Mouse (Mus musculus): ENCODE results near the gene 4933415F23Rik. TPM values are rescaled to one million over a fixed set of nuclear protein-coding genes. Genes with fewer than 3 reads are reported as not detected.

4933415F23Rik gene
- polyA plus RNA-seq, 2 experiments: not detected

DNA sequence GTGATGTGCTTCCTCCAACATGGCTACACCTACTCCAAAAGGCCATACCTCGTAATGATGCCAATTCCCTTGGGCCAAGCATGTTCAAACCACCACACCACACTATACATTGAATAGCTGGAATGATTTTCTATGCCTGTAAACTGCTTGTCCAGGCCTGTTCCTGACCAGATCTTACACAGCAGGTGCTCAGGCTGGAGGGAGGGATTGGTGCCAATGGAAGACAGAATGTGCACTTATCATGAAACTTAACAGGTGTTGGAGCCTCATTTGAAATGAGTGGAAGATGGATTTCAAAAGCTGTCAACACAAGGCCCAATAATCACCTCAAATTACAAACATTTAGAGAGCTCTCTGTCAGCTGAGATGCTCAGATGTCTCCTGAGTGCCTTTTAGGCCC is 2.3 kb downstream of the 4933415F23Rik start:
- H3K4me3 ChIP-seq (ENCODE audit: insufficient read depth in 1 of 2, low read depth in 2 of 2, low read length in 2 of 2): no peak overlapping the region
- H3K4me1 ChIP-seq (replicated peaks; ENCODE audit: control insufficient read depth in 2 of 2, insufficient read depth in 2 of 2, low read length in 1 of 2): no peaks in the 10 kb centered on the region
- ATAC-seq (ENCODE audit: insufficient read depth): no peak
- H3K36me3 ChIP-seq (replicated peaks; ENCODE audit: control insufficient read depth, insufficient read depth, low read depth): no peaks in the 10 kb centered on the region
- WGBS (ENCODE audit: insufficient replicate concordance): 33% methylated on average over 1 of the region's 1 CpGs
- TF ChIP-seq EP300 (IDR thresholded peaks at IDR 0.05; ENCODE audit: low read depth) (no peak), CTCF (IDR thresholded peaks at IDR 0.05; ENCODE audit: low read depth) (no peak)
- no peak overlapping the region for H3K9ac ChIP-seq (replicated peaks)
- H3K9me3 ChIP-seq (ENCODE audit: control insufficient read depth, low read length): no peaks in the 10 kb centered on the region
- no peak overlapping the region for H3K27ac ChIP-seq
- H3K4me2 ChIP-seq (ENCODE audit: low read depth): no peak overlapping the region
- DNase-seq (ENCODE audit: low read depth in 3 of 3, low spot score in 3 of 3): no peak
- no peaks in the 10 kb centered on the region for H3K27me3 ChIP-seq (ENCODE audit: control insufficient read depth, insufficient read depth, low read length)

DNA sequence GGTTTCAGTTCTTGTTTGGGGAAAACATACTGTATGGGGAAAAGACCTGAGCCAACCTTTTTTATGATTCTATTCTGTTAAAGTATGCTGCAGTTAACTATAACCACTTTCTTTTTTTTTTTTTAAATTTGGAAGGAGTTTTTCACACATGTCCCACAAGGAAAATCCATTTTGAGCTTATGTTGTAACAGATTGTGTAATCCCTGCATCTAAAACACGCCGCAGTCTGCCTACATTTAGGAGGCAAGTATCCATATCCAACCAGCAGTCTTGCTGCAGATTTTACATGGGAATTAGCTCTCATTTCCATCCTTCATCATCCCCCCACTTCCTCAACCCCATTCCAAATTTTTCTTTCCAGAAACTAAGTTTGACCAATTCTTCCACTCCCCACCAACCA is 3.6 kb downstream of the 4933415F23Rik start:
- no peak for TF ChIP-seq EP300 (IDR thresholded peaks at IDR 0.05; ENCODE audit: low read depth)
- no peak for TF ChIP-seq CTCF (IDR thresholded peaks at IDR 0.05; ENCODE audit: low read depth)
- Histone ChIP-seq H3K4me3 (ENCODE audit: insufficient read depth in 1 of 2, low read depth in 2 of 2, low read length in 2 of 2) (no peak overlapping the region), H3K9ac (replicated peaks) (no peak overlapping the region), H3K4me2 (ENCODE audit: low read depth) (no peak overlapping the region), H3K4me1 (replicated peaks; ENCODE audit: control insufficient read depth in 2 of 2, insufficient read depth in 2 of 2, low read length in 1 of 2) (no peaks in the 10 kb centered on the region), H3K36me3 (replicated peaks; ENCODE audit: control insufficient read depth, insufficient read depth, low read depth) (no peaks in the 10 kb centered on the region), H3K9me3 (ENCODE audit: control insufficient read depth, low read length) (no peaks in the 10 kb centered on the region), H3K27me3 (ENCODE audit: control insufficient read depth, insufficient read depth, low read length) (no peaks in the 10 kb centered on the region), H3K27ac (no peak overlapping the region)
- no peak for DNase-seq (ENCODE audit: low read depth in 3 of 3, low spot score in 3 of 3)
- WGBS (ENCODE audit: insufficient replicate concordance): 83% methylated on average over 2 of the region's 2 CpGs
- ATAC-seq (ENCODE audit: insufficient read depth): no peak

DNA sequence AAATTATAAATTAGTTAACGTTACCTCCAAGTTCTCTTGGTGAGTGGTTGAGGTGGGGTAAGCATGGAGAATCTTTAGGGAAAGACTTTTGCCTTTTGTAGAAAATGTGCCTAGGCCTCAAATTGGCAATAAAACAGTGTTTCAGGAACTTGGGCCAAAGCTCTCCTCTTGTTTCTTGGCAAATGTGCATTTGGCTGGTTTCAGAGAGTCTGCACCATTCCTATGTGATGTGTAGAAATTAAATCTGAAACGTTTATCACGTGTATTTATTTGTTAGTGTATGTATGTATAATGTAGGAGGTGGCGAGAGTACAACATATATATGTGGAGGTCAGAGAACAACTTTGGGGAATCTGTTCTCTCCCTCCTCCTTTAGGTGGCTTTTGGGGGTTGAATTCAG is 4.1 kb downstream of the 4933415F23Rik start:
- WGBS (ENCODE audit: insufficient replicate concordance): 54% methylated on average over 4 of the region's 4 CpGs
- Histone ChIP-seq H3K36me3 (replicated peaks; ENCODE audit: control insufficient read depth, insufficient read depth, low read depth) (no peaks in the 10 kb centered on the region), H3K4me3 (ENCODE audit: insufficient read depth in 1 of 2, low read depth in 2 of 2, low read length in 2 of 2) (no peak overlapping the region), H3K9me3 (ENCODE audit: control insufficient read depth, low read length) (no peaks in the 10 kb centered on the region), H3K4me1 (replicated peaks; ENCODE audit: control insufficient read depth in 2 of 2, insufficient read depth in 2 of 2, low read length in 1 of 2) (no peaks in the 10 kb centered on the region), H3K9ac (replicated peaks) (no peak overlapping the region), H3K4me2 (ENCODE audit: low read depth) (no peak overlapping the region), H3K27ac (no peak overlapping the region), H3K27me3 (ENCODE audit: control insufficient read depth, insufficient read depth, low read length) (no peaks in the 10 kb centered on the region)
- DNase-seq (ENCODE audit: low read depth in 3 of 3, low spot score in 3 of 3) (no peak), ATAC-seq (ENCODE audit: insufficient read depth) (no peak)
- TF ChIP-seq CTCF (IDR thresholded peaks at IDR 0.05; ENCODE audit: low read depth): no peak
- no peak for TF ChIP-seq EP300 (IDR thresholded peaks at IDR 0.05; ENCODE audit: low read depth)

DNA sequence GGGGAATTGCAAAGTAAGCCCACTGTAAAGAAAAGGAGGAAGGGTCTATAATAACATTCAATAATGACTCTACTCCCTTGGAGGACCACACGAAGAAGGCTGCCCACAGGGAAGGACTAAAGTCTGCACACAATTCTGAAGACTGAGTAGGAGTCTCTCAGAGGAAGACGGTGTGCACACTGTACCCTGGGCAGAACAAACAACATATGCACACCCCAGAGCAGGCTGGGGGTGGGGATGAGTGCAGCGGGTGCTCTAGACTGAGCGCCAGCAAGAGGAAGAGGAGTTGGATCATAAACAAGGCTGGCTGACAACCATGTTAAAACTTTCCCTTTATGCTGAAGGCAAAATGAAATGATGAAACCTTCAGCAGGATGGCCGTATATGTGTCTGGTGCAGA is 34.3 kb downstream of the 4933415F23Rik start:
- ATAC-seq (ENCODE audit: insufficient read depth): no peak
- Histone ChIP-seq H3K27me3 (ENCODE audit: control insufficient read depth, insufficient read depth, low read length) (no peaks in the 10 kb centered on the region), H3K4me1 (replicated peaks; ENCODE audit: control insufficient read depth in 2 of 2, insufficient read depth in 2 of 2, low read length in 1 of 2) (no peaks in the 10 kb centered on the region), H3K4me3 (ENCODE audit: insufficient read depth in 1 of 2, low read depth in 2 of 2, low read length in 2 of 2) (no peak overlapping the region), H3K36me3 (replicated peaks; ENCODE audit: control insufficient read depth, insufficient read depth, low read depth) (no peaks in the 10 kb centered on the region), H3K27ac (no peak overlapping the region), H3K9ac (replicated peaks) (no peak overlapping the region), H3K4me2 (ENCODE audit: low read depth) (no peak overlapping the region), H3K9me3 (ENCODE audit: control insufficient read depth, low read length) (no peaks in the 10 kb centered on the region)
- TF ChIP-seq EP300 (IDR thresholded peaks at IDR 0.05; ENCODE audit: low read depth) (no peak), CTCF (IDR thresholded peaks at IDR 0.05; ENCODE audit: low read depth) (no peak)
- DNase-seq (ENCODE audit: low read depth in 3 of 3, low spot score in 3 of 3): no peak
- 58% methylated on average over 5 of the region's 5 CpGs for WGBS (ENCODE audit: insufficient replicate concordance)

DNA sequence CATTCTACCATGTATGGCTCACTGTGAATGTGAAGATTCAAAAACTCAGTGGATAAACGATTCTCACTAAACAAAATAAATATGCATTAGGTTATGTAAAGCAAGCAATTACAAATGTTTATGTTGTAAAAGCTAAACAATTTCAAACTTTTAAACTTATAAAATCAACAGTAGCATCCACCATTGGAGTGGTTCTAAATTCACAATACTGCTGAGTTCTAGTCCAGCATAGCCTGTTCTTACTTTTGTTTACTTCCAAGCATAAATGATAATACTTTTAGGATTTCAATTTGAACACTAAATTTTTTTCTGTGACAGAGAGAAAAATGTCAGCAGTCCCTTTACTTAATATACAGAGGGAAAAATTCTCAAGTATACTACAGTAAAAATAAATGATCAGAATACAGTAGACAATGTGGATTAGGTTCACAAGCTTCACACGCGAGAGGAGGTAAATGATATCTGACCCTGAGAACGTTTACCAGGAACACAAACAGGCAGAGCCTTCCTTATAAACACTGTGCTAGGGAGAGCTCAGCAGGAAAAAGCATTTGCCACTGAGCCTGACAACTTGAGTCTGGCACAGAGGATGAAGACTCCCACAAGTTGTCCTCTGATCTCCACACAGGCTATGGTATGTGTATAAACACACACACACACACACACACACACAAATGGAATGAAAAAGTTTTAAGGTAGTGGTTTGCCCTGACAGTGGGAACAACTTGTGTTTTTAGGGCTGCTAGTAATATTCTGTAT is 37.2 kb downstream of the 4933415F23Rik start:
- H3K4me1 ChIP-seq (replicated peaks; ENCODE audit: control insufficient read depth in 2 of 2, insufficient read depth in 2 of 2, low read length in 1 of 2): no peaks in the 10 kb centered on the region
- no peak overlapping the region for H3K9ac ChIP-seq (replicated peaks)
- no peaks in the 10 kb centered on the region for H3K36me3 ChIP-seq (replicated peaks; ENCODE audit: control insufficient read depth, insufficient read depth, low read depth)
- WGBS (ENCODE audit: insufficient replicate concordance): 43% methylated on average over 4 of the region's 4 CpGs
- TF ChIP-seq CTCF (IDR thresholded peaks at IDR 0.05; ENCODE audit: low read depth): no peak
- no peak for TF ChIP-seq EP300 (IDR thresholded peaks at IDR 0.05; ENCODE audit: low read depth)
- no peaks in the 10 kb centered on the region for H3K9me3 ChIP-seq (ENCODE audit: control insufficient read depth, low read length)
- no peak overlapping the region for H3K4me3 ChIP-seq (ENCODE audit: insufficient read depth in 1 of 2, low read depth in 2 of 2, low read length in 2 of 2)
- ATAC-seq (ENCODE audit: insufficient read depth) (no peak), DNase-seq (ENCODE audit: low read depth in 3 of 3, low spot score in 3 of 3) (no peak)
- H3K27ac ChIP-seq: no peak overlapping the region
- no peak overlapping the region for H3K4me2 ChIP-seq (ENCODE audit: low read depth)
- H3K27me3 ChIP-seq (ENCODE audit: control insufficient read depth, insufficient read depth, low read length): no peaks in the 10 kb centered on the region

Data from liver, embryonic 14.5 days (tissue).